Mouse (Mus musculus): ENCODE results near the gene Adap2.

- no peak for TF ChIP-seq CTCF (IDR thresholded peaks at IDR 0.05; ENCODE audit: extremely low read depth, insufficient read length, insufficient replicate concordance, low read depth, low read length)
- no peak for TF ChIP-seq POLR2A (IDR thresholded peaks at IDR 0.05; ENCODE audit: low read depth, low read length)
These were observed 23.3 kb downstream of the Adap2 start for GRCm38 (mm10) chr11:80176911-80177895.

Measured in small intestine, adult 2 months (tissue).